Mouse (Mus musculus) hematopoietic stem cell, adult 5-6 weeks (primary cell): ENCODE data around the gene Bbip1. TPM values are rescaled to one million over a fixed set of nuclear protein-coding genes. Genes with fewer than 3 reads are reported as not detected.

Experiments used
- total RNA-seq: library from RNA; stranded (forward); fragments of 172-1452, 232-1000 nt; gene quantifications from 2 replicates; pipeline ENCODE4 v1.2.3, GENCODE M21; 2017

The Bbip1 gene
- total RNA-seq, 1 experiment from 2014 or later, result 43.6 TPM

Other genes starting within 250 kb of the Bbip1 start
- 182 and 234 TPM in 2 replicates for gene Pdcd4, start 52.4 kb downstream of the Bbip1 start, total RNA-seq
- gene Shoc2, start 321 bp downstream of the Bbip1 start, total RNA-seq, result 61.1 and 63.8 TPM in 2 replicates
- 0.31 and 0.35 TPM in 2 replicates for gene Adra2a, start 99.5 kb upstream of the Bbip1 start, total RNA-seq